Mouse (Mus musculus) liver, embryonic 11.5 days (tissue): ENCODE measurements around the gene Zkscan16. TPM values are rescaled to one million over a fixed set of nuclear protein-coding genes. Genes with fewer than 3 reads are reported as not detected.

Source experiments
- ATAC-seq: fragments of 200-750 bp; cut with Nextera tagmentation; replicated peaks from 2 replicates; pipeline ENCODE4 v1.8.0; 2017; ENCODE audit warnings: moderate number of reproducible peaks, mild to moderate bottlenecking, moderate TSS enrichment, moderate library complexity; ENCODE audit not compliant: low FRiP score
- DNase-seq: peaks from one replicate; pipeline ENCODE4 v3.0.0-alpha.2; 2017; ENCODE audit warnings: low spot score
- H3K27ac ChIP-seq: fragments of 300-500 bp; sonication (generic); 2 replicates; pipeline ENCODE4 v1.5.1; 2014; ENCODE audit warnings: mild to moderate bottlenecking, low read depth, low read length, control low read depth
- H3K27me3 ChIP-seq: fragments of 300-500 bp; sonication (generic); replicated peaks from 2 replicates; pipeline ENCODE4 v1.6.1; 2014; ENCODE audit warnings: low read length, mixed read lengths; ENCODE audit not compliant: control insufficient read depth, insufficient read depth
- H3K36me3 ChIP-seq: fragments of 300-500 bp; sonication (generic); 2 replicates; pipeline ENCODE4 v1.6.1; 2014; ENCODE audit warnings: mild to moderate bottlenecking, low read length, moderate library complexity, mixed read lengths; ENCODE audit not compliant: control insufficient read depth, insufficient read depth
- H3K4me1 ChIP-seq: fragments of 300-500 bp; sonication (generic); replicated peaks from 2 replicates; pipeline ENCODE4 v1.6.1; 2014; ENCODE audit warnings: low read length, mixed read lengths; ENCODE audit not compliant: control insufficient read depth, insufficient read depth
- H3K4me2 ChIP-seq: fragments of 300-500 bp; sonication (generic); 2 replicates; pipeline ENCODE4 v1.6.1; 2014; ENCODE audit warnings: mild to moderate bottlenecking, control low read depth, moderate library complexity
- H3K4me3 ChIP-seq: fragments of 300-500 bp; sonication (generic); 2 replicates; pipeline ENCODE4 v1.5.1; 2014; ENCODE audit warnings: low read depth, low read length, control low read depth
- H3K9ac ChIP-seq: fragments of 300-500 bp; sonication (generic); 2 replicates; pipeline ENCODE4 v1.6.1; 2014; ENCODE audit warnings: low read depth, low read length, control low read depth
- H3K9me3 ChIP-seq: fragments of 300-500 bp; sonication (generic); 2 replicates; pipeline ENCODE4 v1.6.1; 2016; ENCODE audit warnings: low read length, inconsistent platforms, mixed read lengths; ENCODE audit not compliant: control insufficient read depth
- WGBS: fragments of 180-500 bp; shearing (Covaris S2); extraction: QIAGEN DNeasy Blood & Tissue Kit; methylation state at CpG from one replicate; pipeline ENCODE4 v1.1.7; 2014; 5-methylcytosine and 5-hydroxymethylcytosine counted together
- polyA plus RNA-seq: library from polyadenylated mRNA; unstranded; fragments of >200 nt; fragmentation: Nextera tagmentation; extraction: Ambion mirVana; gene quantifications from 2 replicates; pipeline ENCODE4 v1.2.1, GENCODE M21; 2014

Gene Zkscan16
- polyA plus RNA-seq, 1 experiment from 2014 or later: 0.29 TPM

DNA sequence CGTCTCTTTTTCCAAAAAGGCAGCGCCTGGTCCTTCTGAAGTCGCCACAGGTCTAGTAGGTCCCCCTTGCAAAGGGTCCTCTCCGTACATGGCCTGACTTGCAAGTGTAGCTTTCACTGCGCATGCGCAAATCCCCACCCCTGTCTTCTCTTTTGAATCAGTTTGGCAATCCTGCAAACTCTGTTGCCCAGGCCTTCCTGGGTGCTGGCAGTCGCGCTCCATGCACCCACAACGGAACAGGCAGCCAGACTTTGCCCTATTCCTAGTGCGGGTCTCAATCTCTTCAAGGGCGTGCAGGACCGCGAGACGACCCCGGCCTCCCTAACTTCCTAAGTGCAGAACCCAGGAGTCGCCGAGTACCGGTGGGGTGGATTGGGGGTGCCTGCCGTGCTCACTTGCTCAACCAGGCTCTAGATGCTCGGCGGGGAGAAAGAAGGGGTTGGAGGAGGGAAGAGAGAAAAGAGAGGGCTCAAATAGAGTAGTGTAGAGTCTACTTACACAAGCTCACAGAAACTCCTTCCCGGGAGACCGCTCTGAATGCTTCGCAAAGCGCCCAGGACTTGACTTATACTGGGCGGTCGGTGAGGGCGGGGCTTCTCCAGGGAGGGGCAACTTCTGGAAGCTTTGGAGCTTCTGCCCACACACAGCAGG, 43.2 kb downstream of the Zkscan16 start, which contains the start of gene Ptgr1:
TSS of gene Ptgr1 (minus strand) at position 580 of the 651 bp plus-strand sequence.
- Histone ChIP-seq H3K9me3 (no peaks in the 10 kb centered on the region), H3K9ac (peak within 1 kb of the TSS; percentile 30), H3K4me2 (peak within 1 kb of the TSS; percentile 70), H3K27me3 (no peaks in the 10 kb centered on the region), H3K27ac (peak within 1 kb of the TSS; percentile 2; the same call in 1 of the 2 replicates), H3K36me3 (no peaks in the 10 kb centered on the region), H3K4me3 (peak within 1 kb of the TSS; percentile 55), H3K4me1 (peaks cover 20% of the 10 kb centered on the region)
- peak; percentile 85 for DNase-seq
- peak; percentile 72 for ATAC-seq
- whole genome bisulfite sequencing: under 1% methylated on average over 28 of the region's 28 CpGs

DNA sequence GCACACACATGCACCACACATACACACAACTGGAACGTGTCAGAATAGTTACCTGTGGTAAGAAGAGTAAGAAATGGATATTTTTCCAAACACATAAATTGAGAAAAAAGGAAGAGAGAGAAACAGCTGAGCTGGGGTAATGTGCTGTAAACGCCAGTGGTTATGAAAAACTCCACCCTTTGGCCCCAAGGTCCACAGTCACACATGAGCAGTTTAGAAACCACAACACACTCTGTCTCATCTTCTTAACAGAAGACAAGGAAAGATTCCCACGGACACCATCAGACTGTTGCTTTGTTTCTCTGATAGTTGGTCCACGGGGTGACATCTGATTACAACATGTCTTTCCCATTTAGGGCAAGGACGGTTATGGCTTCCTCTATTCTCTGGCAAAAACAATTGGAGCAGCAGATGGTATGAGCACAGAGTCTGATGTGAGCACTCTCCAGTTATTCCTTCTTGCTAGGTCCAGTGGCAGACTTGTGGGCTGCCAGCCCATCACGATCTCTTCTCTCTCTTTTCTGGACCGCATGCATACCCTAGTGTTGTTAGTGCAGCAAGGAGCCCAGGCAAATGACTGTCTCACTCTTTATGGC, 46.0 kb downstream of the Zkscan16 start:
- ATAC-seq (no peak), DNase-seq (no peak)
- Histone ChIP-seq H3K4me2 (no peak overlapping the region), H3K36me3 (no peaks in the 10 kb centered on the region), H3K27me3 (no peaks in the 10 kb centered on the region), H3K9me3 (no peaks in the 10 kb centered on the region), H3K4me3 (no peak overlapping the region), H3K9ac (no peak overlapping the region), H3K4me1 (peaks cover 33% of the 10 kb centered on the region), H3K27ac (no peak overlapping the region)
- WGBS: 68% methylated on average over 7 of the region's 7 CpGs

DNA sequence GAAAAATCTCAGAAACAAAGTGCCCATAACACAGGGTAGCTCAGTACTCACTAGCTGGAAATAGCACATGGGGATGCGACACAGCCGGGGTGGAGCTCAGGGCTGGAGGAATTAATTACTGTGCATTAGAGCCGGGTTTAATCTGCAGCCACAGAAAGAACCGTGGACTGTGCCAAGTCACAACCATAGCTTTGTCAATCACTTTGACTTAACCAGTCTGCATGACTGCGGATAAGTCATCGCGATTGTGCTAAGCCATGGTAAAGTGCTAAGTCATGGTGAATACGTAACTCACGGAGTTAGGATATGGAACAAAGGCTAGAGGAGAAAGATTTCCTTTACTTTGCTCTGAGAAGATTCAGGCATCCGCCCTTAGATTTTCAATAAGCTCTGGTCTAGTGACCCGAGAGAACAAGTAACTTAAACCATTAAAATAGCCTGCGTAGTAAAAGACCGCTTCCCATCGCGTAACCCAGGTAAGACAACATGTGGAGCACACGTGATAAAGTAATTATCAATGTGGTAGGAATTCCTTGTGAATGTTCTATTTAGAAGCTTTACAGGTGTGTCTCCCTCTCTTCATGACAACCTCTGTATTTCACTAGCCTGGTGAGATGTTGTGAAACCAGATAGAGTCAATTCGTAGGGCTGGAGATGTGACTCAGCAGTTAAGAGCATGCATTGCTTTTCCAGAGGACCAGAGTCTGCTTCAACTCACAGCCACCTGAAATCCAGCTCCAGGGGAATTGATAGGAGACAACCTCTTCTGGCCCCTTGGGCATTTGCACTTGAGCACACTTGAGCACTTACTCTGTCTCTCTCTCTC, 47.4 kb downstream of the Zkscan16 start:
- Histone ChIP-seq H3K4me1 (peaks cover 44% of the 10 kb centered on the region), H3K4me2 (peak overlapping the region; percentile 28)

DNA sequence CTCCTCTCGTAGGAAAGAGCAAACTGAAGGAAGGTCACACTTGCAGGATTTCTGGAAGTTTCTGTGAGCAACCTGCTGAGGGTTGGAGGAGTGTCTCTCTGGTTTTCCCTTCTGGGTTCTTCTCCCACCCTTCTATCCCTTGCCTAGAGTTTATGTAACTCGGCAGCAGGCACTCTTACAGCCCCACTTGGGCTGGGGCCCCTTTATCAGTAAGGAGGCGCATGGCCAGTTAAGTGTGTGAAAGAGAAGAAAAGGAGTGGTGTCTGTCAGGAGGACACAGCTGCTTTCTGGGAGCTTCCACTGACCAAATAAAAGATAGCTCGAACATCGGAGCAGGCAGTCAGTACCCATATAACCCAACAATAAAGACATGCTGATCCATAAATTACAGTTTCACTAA, 48.8 kb downstream of the Zkscan16 start:
- Histone ChIP-seq H3K36me3 (no peaks in the 10 kb centered on the region), H3K4me3 (peak overlapping the region; percentile 8), H3K27me3 (no peaks in the 10 kb centered on the region), H3K4me2 (peak overlapping the region; percentile 59), H3K9ac (peak overlapping the region; percentile 28), H3K9me3 (no peaks in the 10 kb centered on the region), H3K27ac (peak overlapping the region; percentile 53; the same call in 1 of the 2 replicates), H3K4me1 (peaks cover 37% of the 10 kb centered on the region)
- DNase-seq (no peak), ATAC-seq (peak; percentile 80)
- WGBS: 37% methylated on average over 5 of the region's 5 CpGs

More for the DNA sequence above, 47.4 kb downstream of the Zkscan16 start:
- no peak overlapping the region for H3K9ac ChIP-seq
- no peaks in the 10 kb centered on the region for H3K27me3 ChIP-seq
- H3K36me3 ChIP-seq: no peaks in the 10 kb centered on the region
- no peak overlapping the region for H3K4me3 ChIP-seq
- no peaks in the 10 kb centered on the region for H3K9me3 ChIP-seq
- no peak for ATAC-seq
- 72% methylated on average over 17 of the region's 17 CpGs for WGBS
- peak overlapping the region; percentile 65; the same call in 1 of the 2 replicates for H3K27ac ChIP-seq
- no peak for DNase-seq

DNA sequence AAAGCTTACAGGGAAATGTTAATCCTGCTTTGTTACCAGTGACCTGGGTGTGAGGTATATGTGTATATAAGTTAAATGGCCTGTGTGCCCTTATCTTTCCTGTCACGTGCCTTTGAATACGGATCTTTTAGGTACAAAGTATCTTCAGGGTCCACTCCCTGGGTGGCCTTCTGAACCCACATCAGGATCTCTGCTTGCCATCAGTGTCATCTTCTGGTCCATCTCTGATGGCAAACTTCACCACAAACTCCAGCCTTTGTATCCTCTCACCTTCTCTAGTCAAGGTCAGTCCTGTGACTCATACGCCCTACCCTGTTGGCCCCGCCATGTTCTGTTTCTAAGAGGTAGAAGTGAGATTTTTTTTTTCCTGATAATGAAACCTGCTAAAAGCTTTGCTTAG, 51.3 kb downstream of the Zkscan16 start, which contains the start of gene Dnajc25:
TSS of gene Dnajc25 (plus strand) at position 301 of the 400 bp plus-strand sequence.
- H3K36me3 ChIP-seq: no peaks in the 10 kb centered on the region
- H3K4me2 ChIP-seq: no peak within 1 kb of the TSS
- WGBS: 61% methylated on average over 4 of the region's 4 CpGs
- H3K9ac ChIP-seq: no peak within 1 kb of the TSS
- no peak within 1 kb of the TSS for H3K4me3 ChIP-seq
- H3K27ac ChIP-seq: no peak within 1 kb of the TSS
- H3K27me3 ChIP-seq: no peaks in the 10 kb centered on the region
- H3K4me1 ChIP-seq: peaks cover 33% of the 10 kb centered on the region
- no peaks in the 10 kb centered on the region for H3K9me3 ChIP-seq
- ATAC-seq: no peak
- DNase-seq: no peak

DNA sequence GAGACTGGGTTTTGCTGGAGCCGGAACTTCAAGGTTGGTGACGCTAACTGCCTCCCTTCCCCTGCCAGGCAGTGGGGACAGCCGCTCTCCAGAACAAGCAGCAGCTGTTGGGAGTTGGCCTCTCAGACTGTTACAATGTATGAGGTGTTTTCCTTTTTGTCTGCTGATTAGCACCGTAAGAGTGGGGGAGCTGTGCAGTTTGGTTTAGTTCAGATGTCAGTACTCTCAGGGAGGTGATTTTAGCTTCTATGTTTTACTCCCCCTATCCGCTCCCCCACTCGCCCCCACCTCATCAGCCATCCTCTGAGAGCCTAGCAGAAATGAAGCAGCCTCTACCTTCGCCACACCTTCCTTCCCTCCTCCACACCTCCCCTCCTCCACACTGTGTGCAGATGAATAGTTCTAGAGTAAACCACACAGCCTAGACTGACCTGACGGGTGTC, 51.8 kb downstream of the Zkscan16 start:
- Histone ChIP-seq H3K4me1 (peaks cover 33% of the 10 kb centered on the region), H3K9me3 (no peaks in the 10 kb centered on the region), H3K4me3 (no peak overlapping the region), H3K4me2 (no peak overlapping the region), H3K27me3 (no peaks in the 10 kb centered on the region), H3K9ac (no peak overlapping the region), H3K27ac (no peak overlapping the region), H3K36me3 (no peaks in the 10 kb centered on the region)
- DNase-seq (no peak), ATAC-seq (no peak)
- 61% methylated on average over 8 of the region's 8 CpGs for WGBS

DNA sequence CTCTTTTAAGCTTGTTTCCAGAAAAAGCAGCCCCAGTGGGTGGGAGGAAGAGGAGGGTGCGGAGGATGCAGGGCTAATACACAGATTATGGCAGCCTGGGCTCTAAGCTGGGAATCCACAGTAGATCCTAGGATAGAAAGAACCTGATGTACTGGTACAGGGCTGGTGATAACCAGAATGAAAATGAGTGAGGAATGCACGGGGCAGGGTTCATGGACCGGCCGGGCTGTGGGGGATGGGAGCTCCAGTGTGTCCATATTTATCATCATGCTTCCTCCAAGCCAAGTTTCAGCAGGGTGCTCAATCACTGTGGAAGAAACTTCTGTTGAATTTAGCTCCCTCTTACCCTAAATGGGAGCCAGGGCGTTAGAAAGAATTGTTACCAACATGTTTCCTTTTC, 53.7 kb downstream of the Zkscan16 start:
- Histone ChIP-seq H3K4me2 (no peak overlapping the region), H3K9me3 (no peaks in the 10 kb centered on the region), H3K9ac (no peak overlapping the region), H3K36me3 (no peaks in the 10 kb centered on the region), H3K27ac (no peak overlapping the region), H3K4me3 (no peak overlapping the region), H3K27me3 (no peaks in the 10 kb centered on the region), H3K4me1 (peaks cover 22% of the 10 kb centered on the region)
- ATAC-seq (no peak), DNase-seq (no peak)
- WGBS: 70% methylated on average over 5 of the region's 5 CpGs

DNA sequence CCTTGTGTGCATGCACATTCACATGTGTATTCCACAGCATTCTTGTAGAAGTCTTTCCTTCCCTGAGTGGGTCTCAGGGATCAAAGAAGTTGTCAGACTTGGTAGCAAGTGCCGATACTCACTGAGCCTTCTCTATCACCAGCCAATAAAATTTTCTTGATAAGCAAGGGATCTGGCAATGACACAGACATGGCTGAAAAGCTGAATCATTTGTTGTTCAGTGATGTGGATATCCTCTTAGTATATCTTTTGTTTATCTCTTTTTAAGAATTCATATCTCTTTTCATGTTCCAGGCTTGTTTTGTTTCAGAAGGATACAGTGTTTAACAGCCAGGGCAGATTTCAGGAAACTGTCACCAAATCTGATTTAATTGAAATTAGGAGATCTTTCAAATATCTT, 55.3 kb downstream of the Zkscan16 start:
- Histone ChIP-seq H3K4me1 (peaks cover 17% of the 10 kb centered on the region), H3K9ac (no peak overlapping the region), H3K27me3 (no peaks in the 10 kb centered on the region), H3K27ac (no peak overlapping the region), H3K9me3 (no peaks in the 10 kb centered on the region), H3K4me3 (no peak overlapping the region), H3K4me2 (no peak overlapping the region), H3K36me3 (no peaks in the 10 kb centered on the region)
- ATAC-seq (no peak), DNase-seq (no peak)
- 57% methylated on average over 1 of the region's 1 CpGs for WGBS
